Mouse (Mus musculus) lung, postnatal 14 days (tissue): Measurements from ENCODE around the gene Bola3.
"Not testable (repeated sequence)": the region's sequence is repeated elsewhere in the genome, so short reads cannot be mapped to it uniquely, and the experiment has no call there.

ENCODE experiments used
- DNase-seq: peaks from one replicate; pipeline ENCODE4 v3.0.0; 2021

The Bola3 gene

GRCm38 (mm10) chr6:83348873-83349272 is at the start of gene Bola3:
TSS of gene Bola3 (plus strand) at chr6:83349147.
- DNase-seq = no peak

GRCm38 (mm10) chr6:83300447-83301229 is 48.3 kb upstream of the Bola3 start:
- DNase-seq = no peak

- DNase-seq = no peak
Observed at GRCm38 (mm10) chr6:83301294-83301693, 47.7 kb upstream of the Bola3 start.

GRCm38 (mm10) chr6:83302264-83302663 is 46.7 kb upstream of the Bola3 start:
- no peak for DNase-seq

GRCm38 (mm10) chr6:83309017-83309416 is 39.9 kb upstream of the Bola3 start:
- no peak for DNase-seq

GRCm38 (mm10) chr6:83311206-83311605 is 37.7 kb upstream of the Bola3 start:
- no peak for DNase-seq

- DNase-seq = no peak
Observed at GRCm38 (mm10) chr6:83312021-83312420, 36.9 kb upstream of the Bola3 start.

GRCm38 (mm10) chr6:83312514-83312913 is 36.4 kb upstream of the Bola3 start:
- DNase-seq = no peak

- DNase-seq = no peak
Observed at GRCm38 (mm10) chr6:83315293-83315692, 33.7 kb upstream of the Bola3 start.

- DNase-seq = no peak
Observed at GRCm38 (mm10) chr6:83316022-83316421, 32.9 kb upstream of the Bola3 start.

GRCm38 (mm10) chr6:83317108-83317741 is 31.7 kb upstream of the Bola3 start:
- peak; percentile 92 for DNase-seq

GRCm38 (mm10) chr6:83321927-83322326 is 27.0 kb upstream of the Bola3 start:
- DNase-seq = no peak

- no peak for DNase-seq
Observed at GRCm38 (mm10) chr6:83322794-83323193, 26.2 kb upstream of the Bola3 start.

GRCm38 (mm10) chr6:83323652-83324419 is 25.1 kb upstream of the Bola3 start:
- no peak for DNase-seq

GRCm38 (mm10) chr6:83325525-83326393 is 23.2 kb upstream of the Bola3 start, which contains the start of the genes Mthfd2 and Mob1a:
TSS of gene Mthfd2 (minus strand) at chr6:83325908.
TSS of gene Mob1a (plus strand) at chr6:83326016.
- DNase-seq = peak; percentile 95

- no peak for DNase-seq
Observed at GRCm38 (mm10) chr6:83326394-83326736, 22.6 kb upstream of the Bola3 start.

GRCm38 (mm10) chr6:83326761-83327160 is 22.2 kb upstream of the Bola3 start:
- no peak for DNase-seq

GRCm38 (mm10) chr6:83327591-83328190 is 21.3 kb upstream of the Bola3 start:
- DNase-seq = no peak

GRCm38 (mm10) chr6:83341387-83341786 is 7.6 kb upstream of the Bola3 start:
- no peak for DNase-seq

- no peak for DNase-seq
Observed at GRCm38 (mm10) chr6:83342957-83343356, 6.0 kb upstream of the Bola3 start.

GRCm38 (mm10) chr6:83345285-83345684 is 3.7 kb upstream of the Bola3 start:
- not testable (repeated sequence) for DNase-seq

GRCm38 (mm10) chr6:83347916-83348315 is 1.0 kb upstream of the Bola3 start:
- no peak for DNase-seq
